Mouse (Mus musculus) left cerebral cortex, postnatal 4 days (tissue): ENCODE data around the gene Comp. TPM values are rescaled to one million over a fixed set of nuclear protein-coding genes. Genes with fewer than 3 reads are reported as not detected.
A peak's percentile ranks its signal among the peaks of the same experiment; 100 is the strongest.

ENCODE experiments used
- DNase-seq: peaks from one replicate; pipeline ENCODE4 v3.0.0-alpha.2; 2022
- intact Hi-C: fragments of 180-260 bp; cut with DNase I; formaldehyde crosslinking; loops from one replicate; pipeline ENCODE4 v1.15.1; 2025
- total RNA-seq, 2 experiments: library from RNA; stranded (reverse); gene quantifications; 2 replicates each; pipeline ENCODE4 v1.2.3; 2021

Comp gene
- under 1 TPM in 1 of 2 experiments, not detected in 1; 0.20 TPM for total RNA-seq

DNA sequence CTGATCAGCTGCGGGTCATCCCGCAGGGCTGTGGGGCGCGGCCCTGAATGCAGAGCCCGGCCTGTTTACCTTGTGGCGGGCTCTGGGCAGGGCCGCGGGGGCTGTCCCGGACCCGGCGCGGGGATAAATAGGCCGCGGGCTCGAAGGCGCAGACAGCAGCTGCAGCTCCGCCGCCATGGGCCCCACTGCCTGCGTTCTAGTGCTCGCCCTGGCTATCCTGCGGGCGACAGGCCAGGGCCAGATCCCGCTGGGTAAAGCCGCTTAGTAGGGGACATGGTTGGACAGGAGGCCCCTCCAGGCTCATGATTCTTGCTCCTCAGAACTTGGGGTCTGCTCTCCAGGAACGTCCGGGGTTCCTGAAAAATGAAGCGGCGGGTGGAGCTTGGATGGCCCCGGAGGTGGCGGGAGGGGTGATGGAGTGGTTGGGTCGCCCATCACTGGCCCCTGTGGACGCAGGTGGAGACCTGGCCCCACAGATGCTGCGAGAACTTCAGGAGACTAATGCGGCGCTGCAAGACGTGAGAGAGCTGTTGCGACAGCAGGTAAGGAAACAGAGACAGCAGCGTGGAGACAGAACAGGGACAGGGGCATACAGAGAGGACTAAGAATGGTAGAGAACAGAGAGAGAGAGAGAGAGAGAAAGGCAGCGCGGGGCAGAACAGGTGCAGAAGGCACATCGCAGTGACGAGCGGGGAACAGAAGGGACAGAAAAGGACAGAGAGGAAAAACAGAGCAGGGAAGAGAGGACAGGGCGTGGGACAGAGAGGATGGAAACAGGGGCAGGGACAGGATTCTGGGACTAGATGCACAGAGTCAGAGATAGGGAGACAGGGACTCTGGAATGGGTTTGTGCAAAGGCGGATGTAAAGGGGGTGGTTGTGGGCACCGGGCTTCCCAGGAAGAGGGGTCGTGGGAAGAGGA lies at the start of gene Comp:
Gene Comp, plus strand, starts transcription at position 162 of the 921 bp plus-strand sequence.
- DNase-seq, result no peak
- intact Hi-C loops, result no loop called here

DNA sequence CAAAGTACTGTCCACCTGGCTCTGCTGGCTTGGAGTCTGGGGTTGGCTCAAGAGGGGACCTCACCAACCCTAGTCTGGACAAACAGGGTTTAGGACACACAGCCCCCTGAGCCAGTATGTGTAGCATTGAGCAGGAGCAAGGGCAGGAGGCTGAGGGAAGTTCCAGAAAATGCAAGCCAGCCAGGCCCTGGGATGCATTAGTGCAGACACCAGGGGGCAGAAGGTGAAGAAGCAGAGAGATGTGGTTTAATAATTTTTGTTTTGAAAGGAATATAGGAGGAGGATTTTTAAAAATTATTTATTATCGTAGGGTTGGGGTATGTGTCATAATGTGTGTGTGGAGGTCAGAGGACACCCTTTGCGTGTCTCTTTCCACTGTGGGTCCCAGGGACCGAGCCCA lies 49.6 kb upstream of the Comp start:
- intact Hi-C loops, result no loop called here
- DNase-seq, result no peak

DNA sequence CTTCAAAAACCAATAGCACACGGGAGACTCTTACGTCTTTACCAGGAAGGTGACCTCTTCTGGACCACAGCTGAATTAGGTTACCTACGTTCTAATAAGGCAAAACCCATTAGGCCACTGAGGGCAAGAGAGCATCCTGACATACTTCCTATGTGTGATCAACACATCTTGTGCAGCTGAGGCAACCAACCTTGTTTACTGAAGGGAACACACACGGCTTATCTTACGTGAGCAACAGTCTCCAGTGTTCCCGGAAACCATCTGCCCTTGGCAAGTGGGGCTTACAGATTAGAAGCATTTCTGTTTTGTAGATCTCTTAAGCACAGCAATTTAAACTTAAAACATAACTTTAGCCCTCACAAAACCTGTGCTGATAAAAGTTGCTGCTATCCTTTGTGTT lies 45.8 kb upstream of the Comp start:
- intact Hi-C loops, result no loop called here
- no peak for DNase-seq

DNA sequence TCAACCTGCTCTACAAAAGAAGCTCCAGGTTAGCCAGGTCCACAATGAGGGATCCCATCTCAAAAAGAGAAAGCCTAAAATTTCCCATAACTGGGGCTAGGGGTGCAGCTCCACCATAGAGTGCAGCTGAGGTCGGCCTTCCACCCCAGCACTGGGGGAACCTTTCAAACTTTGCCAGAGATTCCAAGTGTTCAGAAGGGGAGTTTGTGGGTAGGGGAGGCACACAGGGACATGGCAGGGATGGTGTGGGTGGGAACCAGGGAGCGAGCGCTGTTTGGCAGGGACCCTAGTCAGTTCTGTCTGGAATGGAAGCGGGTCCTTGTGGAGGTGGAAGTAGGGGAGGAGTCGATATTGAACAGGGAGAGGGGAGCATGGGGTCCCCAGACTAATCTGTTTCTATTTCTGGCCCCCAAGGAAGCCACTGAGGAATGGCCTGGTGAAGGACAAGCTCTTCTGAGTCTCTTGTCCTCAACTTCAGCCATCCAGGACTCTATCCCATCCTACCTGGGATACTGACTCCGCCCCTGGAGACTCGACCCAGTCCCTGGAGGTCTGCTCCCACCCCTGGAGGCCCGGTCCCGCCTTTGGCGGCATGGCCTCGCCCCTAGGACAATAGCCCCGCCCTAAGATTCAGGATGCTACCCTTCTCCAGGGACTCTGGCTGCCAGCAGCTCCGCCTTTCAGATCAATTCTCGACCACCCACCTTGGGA lies 44.1 kb upstream of the Comp start, which contains the start of gene Gdf1:
Gene Gdf1, plus strand, starts transcription at position 694 of the 711 bp plus-strand sequence.
- no peak for DNase-seq
- intact Hi-C loops, result no loop called here

DNA sequence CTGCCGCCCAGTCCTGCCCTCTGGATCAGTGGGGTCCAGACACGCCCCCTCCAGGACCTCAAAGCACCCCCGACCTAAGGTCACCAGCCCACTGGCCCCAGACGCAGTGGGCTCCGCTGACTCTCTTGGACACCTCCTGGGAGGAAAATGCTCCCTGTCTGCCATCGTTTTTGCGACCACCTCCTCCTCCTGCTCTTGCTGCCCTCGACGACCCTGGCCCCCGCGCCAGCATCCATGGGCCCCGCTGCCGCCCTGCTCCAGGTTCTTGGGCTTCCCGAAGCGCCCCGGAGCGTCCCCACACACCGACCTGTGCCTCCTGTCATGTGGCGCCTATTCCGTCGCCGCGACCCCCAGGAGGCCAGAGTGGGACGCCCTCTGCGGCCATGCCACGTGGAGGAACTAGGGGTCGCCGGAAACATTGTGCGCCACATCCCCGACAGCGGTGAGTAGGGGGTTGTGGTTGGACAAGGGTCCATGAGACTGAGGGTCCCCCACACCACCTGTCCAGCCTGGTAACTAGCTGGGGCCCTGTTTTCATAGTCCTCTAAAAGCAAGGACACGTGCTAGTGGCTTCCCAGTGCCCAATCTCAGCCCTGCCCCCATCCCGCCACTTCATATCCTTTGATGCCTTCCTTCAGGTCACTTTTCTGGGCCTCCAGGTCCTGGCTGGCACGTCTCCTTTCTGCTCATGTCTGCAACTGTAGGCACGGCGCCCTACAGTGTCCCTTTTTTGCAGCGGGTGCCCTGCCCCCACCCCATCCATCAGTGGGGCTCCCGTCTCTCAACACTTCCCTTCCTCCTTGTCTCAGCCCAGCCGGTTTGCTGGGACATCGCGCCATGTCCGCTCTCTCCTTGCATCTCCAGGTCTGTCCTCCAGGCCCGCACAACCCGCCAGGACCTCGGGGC lies 43.3 kb upstream of the Comp start:
- intact Hi-C loops, result loop anchor here (5.0 kb wide), 1 partner anchor 172 kb away; no protein-coding TSS in a partner anchor
- no peak for DNase-seq

DNA sequence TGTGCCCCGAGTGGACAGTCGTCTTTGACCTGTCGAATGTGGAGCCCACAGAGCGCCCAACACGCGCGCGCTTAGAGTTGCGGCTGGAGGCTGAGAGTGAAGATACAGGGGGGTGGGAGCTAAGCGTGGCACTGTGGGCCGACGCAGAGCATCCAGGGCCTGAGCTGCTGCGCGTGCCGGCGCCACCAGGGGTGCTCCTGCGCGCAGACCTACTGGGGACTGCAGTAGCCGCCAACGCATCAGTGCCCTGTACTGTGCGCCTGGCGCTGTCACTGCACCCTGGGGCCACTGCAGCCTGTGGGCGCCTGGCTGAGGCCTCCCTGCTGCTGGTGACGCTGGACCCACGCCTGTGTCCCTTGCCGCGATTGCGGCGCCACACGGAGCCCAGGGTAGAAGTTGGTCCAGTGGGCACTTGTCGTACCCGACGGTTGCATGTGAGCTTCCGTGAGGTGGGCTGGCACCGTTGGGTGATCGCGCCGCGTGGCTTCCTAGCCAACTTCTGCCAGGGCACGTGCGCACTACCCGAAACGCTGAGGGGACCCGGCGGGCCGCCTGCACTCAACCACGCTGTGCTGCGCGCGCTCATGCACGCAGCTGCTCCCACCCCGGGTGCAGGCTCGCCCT lies 42.5 kb upstream of the Comp start:
- DNase-seq, result peak; percentile 71
- intact Hi-C loops, result loop anchor here (5.0 kb wide), 1 partner anchor 171 kb away; no protein-coding TSS in a partner anchor

DNA sequence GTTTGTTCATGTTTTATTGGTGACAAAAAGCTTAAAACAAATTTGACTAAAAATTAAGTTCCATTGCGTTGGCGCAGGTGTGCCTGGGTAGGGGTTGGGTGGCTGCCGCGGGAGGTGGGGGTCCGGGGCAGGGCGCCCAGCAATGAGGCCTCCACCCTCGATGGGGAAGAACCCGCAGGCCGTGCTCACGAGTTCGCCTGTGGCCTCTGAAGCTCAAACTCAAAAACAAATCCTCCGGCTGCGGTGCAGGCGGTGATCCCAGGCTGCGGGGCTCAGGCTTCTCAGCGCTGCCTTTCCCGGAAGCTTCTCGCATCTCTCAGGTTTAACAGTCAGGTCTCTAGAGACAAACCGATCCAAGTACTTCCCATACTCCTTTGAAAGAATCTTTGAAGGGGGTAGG lies 41.8 kb upstream of the Comp start:
- intact Hi-C loops, result loop anchor here (5.0 kb wide), 1 partner anchor 171 kb away; no protein-coding TSS in a partner anchor
- no peak for DNase-seq

DNA sequence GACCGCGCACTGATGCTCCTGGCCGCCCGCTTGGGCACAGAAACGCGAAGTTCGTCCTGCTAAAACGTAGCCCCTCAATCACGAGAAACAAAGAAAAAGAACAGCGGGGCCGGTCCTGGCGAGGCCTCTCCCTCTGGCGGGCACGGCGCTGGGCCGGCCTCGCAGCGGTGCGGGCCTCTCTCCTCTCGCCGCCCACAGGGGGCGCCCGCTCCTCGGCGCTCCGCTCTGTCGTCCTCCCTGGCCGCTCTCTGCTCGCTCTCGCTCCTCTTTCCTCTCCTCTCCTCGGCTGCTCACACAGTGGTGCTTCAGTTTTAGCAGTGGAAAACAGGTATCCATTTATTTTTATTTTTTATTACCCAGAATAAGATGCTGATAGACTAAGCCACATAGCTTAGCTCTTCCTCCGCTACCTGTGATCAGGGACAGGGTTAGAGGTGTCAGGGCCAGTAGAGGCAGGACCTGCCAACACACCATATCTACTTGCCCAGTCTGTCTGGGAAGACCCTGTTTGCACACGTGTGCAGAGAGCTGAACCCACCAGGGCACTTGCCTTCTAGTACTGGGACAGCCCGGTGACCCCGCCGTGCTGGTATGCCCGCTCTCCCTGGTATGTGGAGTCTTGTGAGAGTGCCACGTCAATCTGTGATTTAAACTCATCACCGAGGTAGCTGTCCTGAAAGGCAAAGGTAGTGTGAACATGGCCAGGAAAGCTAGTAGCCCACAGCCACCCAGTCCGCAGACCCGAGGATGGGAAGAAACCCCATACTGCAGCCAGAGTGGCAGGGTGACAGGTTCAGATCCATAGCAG lies 41.1 kb upstream of the Comp start:
- intact Hi-C loops, result loop anchor here (5.0 kb wide), 1 partner anchor 170 kb away; no protein-coding TSS in a partner anchor
- DNase-seq, result peak; percentile 85

DNA sequence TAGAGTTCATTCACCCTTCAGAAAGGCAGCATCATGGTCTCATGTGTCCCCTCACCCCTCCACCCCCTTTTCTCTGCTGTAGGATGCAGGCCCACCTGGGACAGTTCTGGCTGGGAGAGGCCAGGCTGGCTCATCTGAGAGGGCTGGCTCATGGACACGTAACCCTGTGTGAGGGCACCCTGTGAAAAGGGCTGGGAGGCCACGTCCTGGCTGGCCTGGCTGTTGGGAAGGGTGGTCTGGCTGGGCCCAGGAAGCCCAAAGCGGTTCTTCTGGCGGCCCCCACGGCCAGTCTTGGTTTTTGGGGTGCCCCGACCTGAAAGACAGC lies 40.5 kb upstream of the Comp start:
- intact Hi-C loops, result loop anchor here (5.0 kb wide), 1 partner anchor 169 kb away; no protein-coding TSS in a partner anchor
- DNase-seq, result no peak

DNA sequence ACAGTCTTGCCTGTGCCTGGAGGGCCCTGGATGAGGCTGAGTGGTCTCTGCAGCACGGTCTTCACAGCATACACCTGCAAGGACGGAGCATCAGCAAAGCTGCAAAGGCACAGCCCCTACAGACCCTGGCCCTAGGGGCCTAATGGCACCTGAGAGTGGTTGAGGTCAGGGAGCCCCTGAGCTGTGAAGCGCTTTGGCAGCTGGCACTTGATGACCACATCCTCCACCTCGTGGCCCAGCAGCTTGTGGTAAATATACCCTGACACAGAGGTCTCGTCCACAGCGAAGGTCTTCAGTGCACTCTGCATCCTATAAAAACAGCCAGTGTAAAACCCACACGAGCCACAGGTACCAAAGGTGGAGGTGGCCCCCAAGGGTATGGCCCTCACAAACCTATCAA lies 34.4 kb upstream of the Comp start:
- intact Hi-C loops, result no loop called here
- DNase-seq, result no peak

DNA sequence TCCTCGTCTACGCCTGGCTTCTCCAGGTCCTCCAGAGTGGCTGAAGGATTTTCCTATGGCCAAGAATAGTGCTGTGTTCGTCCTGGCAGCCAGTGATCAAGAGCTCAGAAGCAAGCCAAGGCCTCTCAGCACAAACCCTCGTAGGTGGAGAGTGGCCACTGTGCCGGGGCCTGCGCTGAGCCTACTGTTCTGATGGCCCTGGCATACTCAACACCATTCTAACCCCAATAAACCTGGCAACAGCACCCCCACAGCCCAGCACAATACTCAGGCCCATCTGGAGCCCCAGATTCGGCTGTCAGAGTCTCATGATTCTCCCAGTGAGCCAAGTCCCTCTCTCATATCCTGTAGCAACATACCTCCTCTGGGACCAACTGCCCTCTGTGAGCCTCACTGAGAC lies 32.7 kb upstream of the Comp start:
- intact Hi-C loops, result no loop called here
- DNase-seq, result no peak

DNA sequence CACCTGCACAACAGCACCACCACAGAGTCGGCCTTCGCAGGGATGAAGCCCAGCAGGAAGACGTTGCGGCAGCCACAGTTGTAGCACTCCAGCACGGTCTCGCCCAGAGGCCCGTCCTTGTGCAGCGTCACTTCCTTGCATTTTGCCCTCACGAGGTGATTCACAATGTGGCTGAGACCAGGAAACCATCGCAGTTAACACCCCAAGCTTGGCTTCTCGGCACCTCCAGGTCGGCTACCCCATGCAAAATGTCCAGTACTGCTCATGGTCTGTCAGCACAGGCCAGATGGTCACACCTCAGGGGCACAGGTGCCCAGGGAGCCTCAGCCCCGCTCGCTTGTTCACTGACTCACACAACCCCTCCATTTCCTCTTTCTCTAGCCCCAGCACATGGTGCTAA lies 31.4 kb upstream of the Comp start:
- no peak for DNase-seq
- intact Hi-C loops, result no loop called here

DNA sequence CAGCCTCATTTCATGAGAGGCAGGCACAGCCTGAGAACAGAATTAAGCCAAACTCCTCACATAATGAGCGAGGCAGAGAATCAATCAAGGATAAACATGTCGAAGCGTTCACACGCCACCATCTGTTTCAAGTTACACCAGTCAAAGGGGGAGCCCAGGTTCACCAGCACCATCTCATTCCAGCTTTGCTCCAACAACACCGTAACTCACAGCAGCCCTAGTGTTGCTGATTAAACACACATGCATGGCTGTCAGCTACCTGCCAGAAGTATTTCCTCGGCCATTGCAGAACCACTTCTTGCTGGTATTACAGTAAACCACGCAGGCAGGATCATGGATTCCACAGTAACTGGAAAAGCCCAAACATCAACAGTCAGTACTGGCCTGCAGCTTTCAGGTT lies 30.3 kb upstream of the Comp start:
- intact Hi-C loops, result no loop called here

DNA sequence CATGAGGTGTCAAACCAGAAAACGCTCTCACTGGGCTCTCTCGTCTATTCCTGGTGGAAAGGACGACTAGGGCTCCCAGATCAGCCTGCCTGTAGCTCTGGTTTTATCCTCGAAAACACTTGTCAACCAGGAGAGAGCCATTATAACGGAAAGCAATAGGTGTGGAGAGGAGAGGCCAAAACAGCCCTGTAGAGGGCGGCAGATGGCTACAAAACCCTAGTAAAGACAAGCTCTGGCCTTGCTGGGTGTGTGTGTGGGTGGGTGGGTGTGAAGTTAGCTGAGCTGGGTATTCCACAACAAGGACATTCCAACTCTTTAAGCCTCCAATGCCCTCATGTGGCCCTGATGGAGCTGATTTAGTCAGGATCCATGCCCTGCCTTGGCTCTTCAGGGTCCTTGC lies 29.7 kb upstream of the Comp start:
- intact Hi-C loops, result no loop called here
- peak; percentile 67 for DNase-seq

More for the DNA sequence above, 30.3 kb upstream of the Comp start:
- no peak for DNase-seq

DNA sequence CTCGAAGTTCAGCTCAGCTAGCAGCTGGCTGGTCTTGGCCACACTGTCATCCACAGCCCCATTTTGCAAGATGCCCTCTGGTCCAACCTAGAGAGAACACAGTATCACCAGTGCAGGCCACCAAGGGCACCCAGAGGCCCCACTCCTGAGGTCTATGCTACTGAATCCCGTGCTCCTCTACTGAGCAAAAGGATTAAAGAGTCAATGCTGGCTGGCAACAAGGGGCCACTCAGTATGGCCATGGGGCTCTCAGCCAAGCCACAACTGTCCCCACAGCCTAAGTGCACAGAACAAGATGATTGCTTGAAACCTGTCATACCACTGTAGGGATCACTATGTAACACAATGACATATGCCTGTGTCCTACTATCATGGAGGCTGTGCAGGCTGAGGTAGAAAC lies 29.1 kb upstream of the Comp start:
- intact Hi-C loops, result no loop called here
- DNase-seq, result no peak

DNA sequence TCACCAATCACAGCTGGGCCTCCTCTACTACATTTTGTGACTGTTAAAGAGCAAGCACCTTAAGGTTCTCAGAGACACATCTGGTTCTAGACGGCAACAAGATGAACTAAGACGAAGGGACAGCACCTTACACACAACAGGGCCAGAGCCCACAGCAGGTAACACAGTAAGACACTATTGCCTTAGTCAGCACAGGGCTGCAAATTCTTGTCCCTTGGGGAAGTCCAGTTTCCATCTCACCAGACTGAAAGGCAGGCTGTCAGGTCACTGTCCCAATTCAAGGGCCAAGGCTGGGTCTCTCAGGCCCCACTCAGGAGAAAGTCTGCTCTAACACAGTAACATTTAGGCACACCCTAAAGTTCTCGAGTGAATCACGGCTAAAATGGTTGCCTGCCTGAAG lies 25.9 kb upstream of the Comp start:
- intact Hi-C loops, result no loop called here
- no peak for DNase-seq

DNA sequence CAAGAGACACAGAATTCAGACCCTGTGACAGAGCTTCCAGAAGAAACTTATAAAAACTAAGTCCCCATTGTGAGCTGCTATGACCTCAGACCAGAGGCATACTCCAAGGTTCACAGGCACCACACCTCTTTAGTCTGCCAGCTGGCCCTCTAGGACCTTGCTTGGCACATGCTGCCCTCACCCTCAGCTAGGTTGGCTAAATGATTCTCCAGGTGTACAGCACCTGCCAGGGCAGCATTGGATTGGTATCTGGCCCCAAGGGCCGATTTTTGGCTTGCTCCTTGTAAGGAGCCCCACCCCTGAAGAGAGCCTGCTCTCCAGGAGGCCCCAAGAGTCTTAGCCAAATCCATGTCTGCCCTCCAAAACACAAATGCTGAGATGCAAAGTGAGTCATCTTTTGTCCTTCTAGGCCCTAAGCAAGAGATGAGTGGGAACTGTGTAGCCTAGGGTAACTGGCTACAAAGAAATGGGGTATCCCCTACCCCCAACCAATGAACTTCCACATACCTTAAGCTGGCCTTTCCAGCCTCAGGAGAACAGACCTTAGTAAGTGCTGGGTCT lies 25.4 kb upstream of the Comp start:
- DNase-seq, result no peak
- intact Hi-C loops, result no loop called here

DNA sequence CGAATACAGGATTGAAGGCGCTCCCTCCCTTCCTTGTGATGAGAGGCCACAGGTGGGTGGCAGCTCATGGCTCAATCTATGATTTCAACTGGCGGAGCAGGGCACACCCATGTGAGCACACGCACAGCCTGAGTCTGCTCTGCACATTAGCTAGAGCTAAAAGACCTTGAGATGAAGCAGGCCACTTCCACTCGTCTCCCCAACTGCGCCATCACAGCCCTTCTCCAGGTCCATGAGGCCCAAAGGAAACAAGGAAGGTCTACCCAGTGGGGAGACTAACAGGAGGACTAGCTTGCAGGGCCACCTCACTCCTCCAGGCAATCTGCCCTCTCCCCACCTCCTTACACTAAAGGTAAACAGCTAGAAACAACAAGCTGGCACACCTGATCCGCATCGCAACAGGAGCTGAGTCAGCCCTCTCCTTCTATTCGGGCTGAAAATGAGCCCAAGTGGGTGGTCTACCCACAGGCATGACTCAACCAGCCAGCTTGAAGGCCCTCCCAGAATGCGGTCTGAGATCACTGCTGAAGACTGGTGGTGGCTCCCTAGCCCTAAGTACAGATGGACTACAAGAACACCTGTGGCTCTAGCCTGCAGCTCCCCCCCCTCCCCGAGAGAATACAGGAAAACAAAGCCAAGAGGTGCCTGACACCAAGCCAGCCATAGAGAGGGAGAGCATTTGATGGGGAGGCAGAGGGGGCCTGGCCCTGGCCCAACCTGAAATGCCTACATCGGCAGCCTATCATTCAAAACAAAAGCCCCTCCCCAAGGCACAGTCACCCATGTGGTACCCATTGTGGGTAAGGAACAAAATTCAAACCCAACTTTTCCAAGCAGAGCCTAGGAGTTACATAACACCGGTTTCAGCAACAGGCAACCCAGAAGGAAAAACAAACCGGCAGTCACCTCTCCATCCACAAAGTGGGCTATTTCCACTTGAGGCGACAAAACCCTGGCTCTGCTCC lies 22.0 kb upstream of the Comp start:
- intact Hi-C loops, result no loop called here
- DNase-seq, result no peak
